Mouse (Mus musculus): ENCODE measurements around the gene Gm11027. TPM values are rescaled to one million over a fixed set of nuclear protein-coding genes. Genes with fewer than 3 reads are reported as not detected.

Gene Gm11027
- polyA plus RNA-seq (2015; fragmentation: Nextera tagmentation; extraction: Ambion mirVana), result not detected in 2 replicates

GRCm38 (mm10) chr12:116275086-116275485 is at the start of gene Gm11027:
Gene Gm11027, plus strand, starts transcription at chr12:116275386.

GRCm38 (mm10) chr12:116262555-116263341 is 12.4 kb upstream of the Gm11027 start, which contains the start of gene Wdr60:
Gene Wdr60, minus strand, starts transcription at chr12:116263022.

GRCm38 (mm10) chr12:116280653-116281364 is 5.6 kb downstream of the Gm11027 start, which contains the start of gene Esyt2:
Gene Esyt2, plus strand, starts transcription at chr12:116281196.

Small RNA genes lying within 50 kb of the gene (microRNA-seq; reads per million reads assigned to microRNA genes)
- gene Gm23190, result 0 reads per million in 2 experiments

Other genes with a start within 250 kb of the Gm11027 start
- 29.2 and 30.4 TPM in 2 replicates for gene Zfp386, start 227.7 kb upstream of the Gm11027 start, polyA plus RNA-seq (2015; fragmentation: Nextera tagmentation; extraction: Ambion mirVana)
- 0.72 and 1.3 TPM in 2 replicates for gene Vipr2, start 197.7 kb upstream of the Gm11027 start, polyA plus RNA-seq (2015; fragmentation: Nextera tagmentation; extraction: Ambion mirVana)
- 9.0 and 10.5 TPM in 2 replicates for gene Wdr60, start 12.4 kb upstream of the Gm11027 start, polyA plus RNA-seq (2015; fragmentation: Nextera tagmentation; extraction: Ambion mirVana)
- gene Esyt2, start 5.8 kb downstream of the Gm11027 start, polyA plus RNA-seq (2015; fragmentation: Nextera tagmentation; extraction: Ambion mirVana), result 9.9 and 10.0 TPM in 2 replicates
- gene Ncapg2, start 130.0 kb downstream of the Gm11027 start, polyA plus RNA-seq (2015; fragmentation: Nextera tagmentation; extraction: Ambion mirVana), result 7.3 and 7.8 TPM in 2 replicates
- not detected in 2 replicates for gene Ptprn2, start 210.3 kb downstream of the Gm11027 start, polyA plus RNA-seq (2015; fragmentation: Nextera tagmentation; extraction: Ambion mirVana)